In genomic region chr14:22586796-22587195, GRCm38 (mm10) we compare ENCODE assay signal across 20 mouse cellular contexts.
DNase-seq lines count a peak whose midpoint lies in the region; ATAC-seq and TF ChIP-seq lines count a peak whose summit lies in the region.
"Had no signal": no experiment of that assay in that cellular context is flagged by ENCODE, and none has a peak within 500 bp of the region (broad histone marks: within the 10 kb centered on the region; RNA-seq: fewer than 3 reads in every experiment).

No protein-coding gene starts in this region.

- 0 out of 2 replicates have a peak overlapping the region, but pooled peaks have one; percentile 3 for H3K27ac ChIP-seq in heart, embryonic 10.5 days
- H3K27ac ChIP-seq in liver, embryonic 13.5 days, result peak overlapping the region; percentile 65
- H3K27ac ChIP-seq: forebrain, embryonic 13.5 days; heart, adult 2 months; heart, embryonic 13.5 days; hindbrain, embryonic 12.5 days had no signal

- intact Hi-C loops in heart, postnatal 10 days (cut with DNase I), result no loop called here

- TF ChIP-seq CTCF in Patski (IDR thresholded peaks at IDR 0.05), result no peak

- in situ Hi-C loops in Patski (cut with MboI; ENCODE audit: low pct_unique_long_range_greater_than_20kb), result loop anchor here (5.0 to 25.0 kb wide), 3 partner anchors 218 to 826 kb away; no protein-coding TSS in a partner anchor

- WGBS in heart, embryonic 10.5 days, result 85% methylated on average over 4 of the region's 4 CpGs
- 64% methylated on average over 4 of the region's 4 CpGs for WGBS in liver, embryonic 13.5 days (ENCODE audit: insufficient replicate concordance)

- H3K4me2 ChIP-seq in liver, embryonic 13.5 days, result no peak overlapping the region
- H3K4me2 ChIP-seq: forebrain, embryonic 13.5 days; heart, embryonic 13.5 days; hindbrain, embryonic 12.5 days had no signal

- H3K36me3 ChIP-seq in heart, embryonic 10.5 days, result no peaks in the 10 kb centered on the region
- H3K36me3 ChIP-seq in liver, embryonic 13.5 days, result no peaks in the 10 kb centered on the region
- H3K36me3 ChIP-seq: heart, embryonic 13.5 days; hindbrain, embryonic 12.5 days had no signal

- no peak overlapping the region for H3K4me3 ChIP-seq in heart, embryonic 10.5 days
- H3K4me3 ChIP-seq in liver, embryonic 13.5 days (replicated peaks), result no peak overlapping the region
- H3K4me3 ChIP-seq: forebrain, embryonic 13.5 days; heart, adult 2 months; heart, embryonic 13.5 days; hindbrain, embryonic 12.5 days had no signal

- H3K9ac ChIP-seq in liver, embryonic 13.5 days, result no peak overlapping the region
- H3K9ac ChIP-seq: forebrain, embryonic 13.5 days; forebrain, postnatal 0 days; heart, embryonic 13.5 days; hindbrain, embryonic 12.5 days had no signal

- CTCF ChIA-PET in Patski (lab: Charles Lee), result interaction anchor here (1.2 to 1.4 kb wide), 2 partner anchors 9 to 38 kb away, joined by 3 to 6 read pairs; no protein-coding TSS in a partner anchor

- POLR2A ChIA-PET in Patski (lab: Charles Lee), result no interaction called here

- no peak for ATAC-seq in liver, embryonic 13.5 days (ENCODE audit: low read depth)
- ATAC-seq in Patski, result peak; percentile 10
- ATAC-seq: forebrain, embryonic 13.5 days; forebrain, postnatal 0 days; hindbrain, embryonic 16.5 days; inflammation-experienced regulatory T-cells, adult 6 months had no signal

- no peaks in the 10 kb centered on the region for H3K9me3 ChIP-seq in heart, embryonic 10.5 days
- no peaks in the 10 kb centered on the region for H3K9me3 ChIP-seq in liver, embryonic 13.5 days (replicated peaks)
- H3K9me3 ChIP-seq: forebrain, embryonic 13.5 days; heart, embryonic 13.5 days; hindbrain, embryonic 12.5 days had no signal

- H3K27me3 ChIP-seq in heart, embryonic 10.5 days (ENCODE audit: insufficient read depth, poor library complexity, severe bottlenecking), result peaks cover 5% of the 10 kb centered on the region; the same call in 1 of the 2 replicates
- H3K27me3 ChIP-seq in liver, embryonic 13.5 days, result no peaks in the 10 kb centered on the region
- no peaks in the 10 kb centered on the region for H3K27me3 ChIP-seq in Patski
- H3K27me3 ChIP-seq: heart, embryonic 13.5 days had no signal

- peaks cover 34% of the 10 kb centered on the region for H3K4me1 ChIP-seq in heart, embryonic 10.5 days
- H3K4me1 ChIP-seq in liver, embryonic 13.5 days (replicated peaks), result peaks cover 10% of the 10 kb centered on the region; the same call in 1 of the 2 replicates

- no peak for DNase-seq in heart, embryonic 10.5 days (ENCODE audit: low spot score)
- DNase-seq in heart, adult 8-10 months (ENCODE audit: low spot score), result no peak
- DNase-seq in liver, embryonic 13.5 days, result no peak
- DNase-seq in liver (no peak), Patski (ENCODE audit: low read depth, low spot score) (no peak)
- DNase-seq in heart, postnatal 10 days, result no peak
- no peak for DNase-seq in cerebellum, postnatal 10 days
- DNase-seq: adrenal gland, postnatal 10 days; cerebellum, adult 11-12 months; cerebellum, adult 9-10 months; cerebellum, postnatal 36 days; forebrain, postnatal 0 days; gastrocnemius, postnatal 14 days; heart, adult 2 months; heart, postnatal 4 days had no signal
